Mouse (Mus musculus) mature B cell (primary cell): ENCODE results near the gene Dmc1.

ENCODE experiments used
- in situ Hi-C: fragments of 300-500 bp; cut with MboI; formaldehyde crosslinking; loops from 2 replicates; pipeline ENCODE4 v1.14.3; 2019

Gene Dmc1

GRCm38 (mm10) chr15:79604990-79605665, at the start of gene Dmc1:
Gene Dmc1 (minus strand): TSS chr15:79605109.
- in situ Hi-C loops: no loop called here

GRCm38 (mm10) chr15:79651481-79651880, 46.6 kb upstream of the Dmc1 start:
- in situ Hi-C loops: no loop called here

GRCm38 (mm10) chr15:79650569-79650968, 45.7 kb upstream of the Dmc1 start:
- in situ Hi-C loops: no loop called here

GRCm38 (mm10) chr15:79648130-79648529, 43.2 kb upstream of the Dmc1 start:
- in situ Hi-C loops: no loop called here

GRCm38 (mm10) chr15:79645483-79645882, 40.6 kb upstream of the Dmc1 start:
- in situ Hi-C loops: no loop called here

- in situ Hi-C loops: no loop called here
These were observed 36.4 kb upstream of the Dmc1 start for GRCm38 (mm10) chr15:79641135-79641817.

- in situ Hi-C loops: no loop called here
These were observed 25.6 kb upstream of the Dmc1 start for GRCm38 (mm10) chr15:79630471-79630870.

- in situ Hi-C loops: no loop called here
These were observed 15.0 kb upstream of the Dmc1 start for GRCm38 (mm10) chr15:79619770-79620414.

- in situ Hi-C loops: no loop called here
These were observed 13.5 kb upstream of the Dmc1 start for GRCm38 (mm10) chr15:79618456-79618855.

GRCm38 (mm10) chr15:79617135-79617534, 12.2 kb upstream of the Dmc1 start:
- in situ Hi-C loops: no loop called here

- in situ Hi-C loops: no loop called here
These were observed 11.8 kb upstream of the Dmc1 start for GRCm38 (mm10) chr15:79616729-79617128.

- in situ Hi-C loops: no loop called here
These were observed 10.6 kb upstream of the Dmc1 start for GRCm38 (mm10) chr15:79615501-79615900.

GRCm38 (mm10) chr15:79609226-79609625, 4.3 kb upstream of the Dmc1 start:
- in situ Hi-C loops: no loop called here

- in situ Hi-C loops: no loop called here
These were observed 3.3 kb upstream of the Dmc1 start for GRCm38 (mm10) chr15:79608214-79608613.

GRCm38 (mm10) chr15:79607757-79608156, 2.8 kb upstream of the Dmc1 start:
- in situ Hi-C loops: no loop called here

- in situ Hi-C loops: no loop called here
These were observed 1.3 kb upstream of the Dmc1 start for GRCm38 (mm10) chr15:79606161-79606560.

GRCm38 (mm10) chr15:79600176-79600575, 4.7 kb downstream of the Dmc1 start:
- in situ Hi-C loops: no loop called here

- in situ Hi-C loops: no loop called here
These were observed 6.2 kb downstream of the Dmc1 start for GRCm38 (mm10) chr15:79598715-79599114.

GRCm38 (mm10) chr15:79581581-79581980, 23.3 kb downstream of the Dmc1 start:
- in situ Hi-C loops: no loop called here

GRCm38 (mm10) chr15:79577671-79578426, 27.1 kb downstream of the Dmc1 start:
- in situ Hi-C loops: no loop called here

- in situ Hi-C loops: no loop called here
These were observed 28.0 kb downstream of the Dmc1 start for GRCm38 (mm10) chr15:79576947-79577346.

GRCm38 (mm10) chr15:79575543-79576222, 29.2 kb downstream of the Dmc1 start:
- in situ Hi-C loops: no loop called here
